Mouse (Mus musculus) thymus, postnatal 0 days (tissue): ENCODE results near the gene Zrsr1. TPM values are rescaled to one million over a fixed set of nuclear protein-coding genes. Genes with fewer than 3 reads are reported as not detected.

Source experiments
- DNase-seq: peaks from one replicate; pipeline ENCODE4 v3.0.0-alpha.2; 2015; ENCODE audit warnings: low spot score
- polyA plus RNA-seq: library from polyadenylated mRNA; unstranded; fragments of >200 nt; fragmentation: Nextera tagmentation; extraction: Ambion mirVana; gene quantifications from 2 replicates; pipeline ENCODE4 v1.2.1, GENCODE M21; 2015

Zrsr1 gene
- polyA plus RNA-seq, 1 experiment from 2014 or later = 3.1 TPM

DNA sequence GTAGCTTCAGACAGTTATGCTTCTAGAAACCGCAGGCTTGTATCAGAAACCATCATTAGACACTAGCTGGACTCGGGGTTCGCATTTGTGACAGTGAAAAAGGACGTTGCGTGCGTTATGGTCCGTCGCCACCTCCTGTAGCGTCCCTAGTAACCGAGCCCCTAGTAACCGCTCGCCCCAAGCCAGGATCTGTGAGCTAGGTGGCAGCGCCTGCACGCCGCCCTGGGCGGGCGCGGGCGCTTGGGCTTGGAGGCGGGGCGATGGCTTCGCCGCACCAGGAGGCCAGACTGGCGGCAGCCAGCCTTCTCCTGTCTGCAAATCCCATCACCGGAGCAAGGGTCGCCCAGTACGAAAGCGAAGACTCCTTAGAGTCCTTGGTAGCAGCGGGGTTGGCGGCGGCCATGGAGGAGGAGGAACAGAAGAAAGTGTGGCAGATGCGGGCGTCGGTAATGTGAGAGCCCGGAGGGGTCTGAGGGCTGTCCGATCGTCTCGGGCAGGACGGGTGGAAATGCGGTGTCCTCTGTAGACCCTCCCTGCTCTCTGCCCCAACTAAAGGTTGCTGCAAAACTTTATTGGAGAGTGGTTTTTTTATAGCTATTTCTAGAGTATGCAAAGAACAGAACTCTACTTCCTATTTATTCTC, 36.5 kb downstream of the Zrsr1 start:
- DNase-seq = peak; percentile 60

GRCm38 (mm10) chr11:23008824-23009200, 37.0 kb downstream of the Zrsr1 start:
- DNase-seq = no peak

DNA sequence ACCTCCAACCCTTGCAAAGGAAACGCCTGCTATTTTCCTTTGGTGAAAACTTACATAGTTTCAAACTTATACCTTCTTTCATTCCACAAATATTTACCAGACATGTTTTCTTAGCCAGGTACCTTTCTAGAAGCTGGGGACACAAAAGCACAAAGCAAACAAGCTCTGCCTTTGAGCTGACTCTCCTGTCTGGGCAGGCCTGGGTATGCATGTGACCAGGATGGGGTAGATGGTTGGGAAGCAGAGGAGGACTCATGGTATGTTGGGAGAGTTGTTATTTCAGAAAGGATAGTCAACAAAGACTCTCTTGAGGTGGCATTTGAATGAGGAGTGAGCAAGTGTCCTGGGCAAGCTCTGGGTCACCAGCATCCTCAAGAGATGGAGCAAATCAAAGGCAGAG, 41.3 kb downstream of the Zrsr1 start:
- no peak for DNase-seq

DNA sequence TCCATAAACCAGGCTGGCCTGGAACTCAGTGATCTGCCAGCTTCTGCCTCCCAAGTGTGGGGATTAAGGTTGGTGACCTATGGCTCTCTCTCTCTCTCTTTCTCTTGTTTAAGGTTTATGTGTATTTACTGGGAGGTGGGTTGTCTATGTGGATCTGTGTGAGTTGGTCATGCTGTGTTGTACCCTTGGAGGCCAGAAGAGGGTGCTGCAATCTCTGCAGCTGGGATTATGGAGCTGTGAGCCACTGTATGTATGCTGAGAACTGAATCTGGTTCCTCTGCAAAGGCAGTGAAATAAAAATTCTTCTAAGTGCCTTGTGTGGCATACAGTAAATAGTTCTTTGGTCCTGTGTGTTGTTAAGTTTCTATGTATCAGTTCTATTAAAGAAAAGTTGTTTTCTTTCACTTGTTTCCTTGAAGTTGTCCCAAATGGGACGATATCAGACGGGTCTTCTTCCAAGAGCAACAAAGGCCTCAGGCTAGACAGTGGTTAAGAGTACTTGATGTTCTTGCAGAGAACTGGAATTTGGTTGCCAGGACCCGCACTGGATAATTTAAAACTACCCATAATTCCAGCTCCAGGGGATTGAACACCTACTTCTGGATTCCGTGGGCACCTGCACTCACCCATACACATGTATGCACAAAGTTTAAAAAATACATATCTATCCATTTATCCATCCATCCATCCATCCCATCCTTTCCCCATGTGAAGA, 41.9 kb downstream of the Zrsr1 start:
- peak; percentile 36 for DNase-seq

DNA sequence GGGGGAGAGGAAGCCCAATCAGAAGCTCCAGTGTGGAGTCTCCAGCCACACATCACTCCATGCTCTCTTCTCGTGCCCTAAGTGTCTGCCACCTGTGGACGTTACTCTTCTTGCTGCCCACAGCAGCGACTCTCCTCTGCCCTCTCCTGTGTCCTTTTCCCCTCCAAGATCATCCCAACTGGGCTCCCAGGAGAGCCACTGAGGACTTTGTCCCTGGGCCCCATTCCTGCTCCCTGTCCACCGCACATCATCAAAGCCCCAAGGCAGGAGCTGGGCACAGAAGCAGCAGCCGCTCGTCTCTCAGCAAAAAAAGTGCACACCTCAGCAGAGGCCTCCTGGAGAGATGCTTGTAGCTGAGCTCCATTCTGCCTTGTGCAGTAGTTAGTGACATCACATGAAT, 43.2 kb downstream of the Zrsr1 start:
- DNase-seq = no peak

DNA sequence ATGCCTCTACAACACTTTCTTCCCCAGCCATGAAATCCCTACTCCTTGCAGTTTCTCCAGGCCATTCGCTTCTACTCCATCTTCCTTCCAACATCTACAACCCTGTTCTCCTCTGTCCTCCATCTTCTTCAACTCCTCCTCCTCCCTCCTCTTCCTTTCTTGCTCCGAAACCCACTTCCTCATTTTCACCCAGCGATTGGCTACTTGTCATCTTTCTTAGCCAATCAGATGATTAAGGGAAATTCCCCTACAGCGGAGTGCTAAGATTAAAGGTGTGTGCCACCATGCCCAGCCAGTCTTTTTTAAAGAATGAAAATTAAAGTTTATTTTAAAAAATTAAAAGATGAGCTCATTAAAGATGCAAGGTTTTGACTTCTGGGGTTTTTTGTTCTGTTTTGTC, 46.1 kb downstream of the Zrsr1 start:
- DNase-seq = no peak

DNA sequence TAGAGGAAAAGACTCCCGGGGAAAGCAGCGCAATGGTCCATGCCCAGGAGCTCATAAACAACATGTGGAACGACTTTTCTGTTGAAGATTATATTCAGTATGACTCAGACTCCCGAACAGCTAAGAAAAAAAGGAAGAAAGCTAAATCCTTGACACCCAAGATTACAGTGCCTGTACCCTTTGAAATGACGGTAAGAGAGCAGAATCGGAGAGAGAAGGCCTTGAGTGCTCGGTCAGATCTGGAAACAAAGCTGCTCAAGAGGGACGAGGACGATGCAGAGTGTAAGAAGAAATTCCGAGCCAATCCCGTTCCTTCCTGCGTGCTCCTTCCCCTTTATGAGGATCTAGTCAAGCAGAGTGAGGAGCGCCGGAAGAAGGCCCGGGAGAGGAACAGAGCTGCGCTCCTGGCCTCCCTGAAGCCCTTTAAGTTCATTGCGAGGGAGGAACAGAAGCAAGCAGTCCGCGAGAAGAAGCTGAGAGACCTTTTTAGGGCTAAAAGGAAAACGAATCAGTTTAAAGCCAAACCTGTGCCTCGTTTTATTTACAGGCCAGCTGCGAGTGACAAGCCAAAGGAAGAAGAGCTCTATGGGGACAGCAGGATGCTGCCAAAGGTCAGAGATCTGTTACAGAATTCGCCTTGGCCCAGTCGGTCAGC, 48.4 kb downstream of the Zrsr1 start:
- no peak for DNase-seq

- DNase-seq = no peak
Measured at GRCm38 (mm10) chr11:23020841-23021240, 49.0 kb downstream of the Zrsr1 start.

DNA sequence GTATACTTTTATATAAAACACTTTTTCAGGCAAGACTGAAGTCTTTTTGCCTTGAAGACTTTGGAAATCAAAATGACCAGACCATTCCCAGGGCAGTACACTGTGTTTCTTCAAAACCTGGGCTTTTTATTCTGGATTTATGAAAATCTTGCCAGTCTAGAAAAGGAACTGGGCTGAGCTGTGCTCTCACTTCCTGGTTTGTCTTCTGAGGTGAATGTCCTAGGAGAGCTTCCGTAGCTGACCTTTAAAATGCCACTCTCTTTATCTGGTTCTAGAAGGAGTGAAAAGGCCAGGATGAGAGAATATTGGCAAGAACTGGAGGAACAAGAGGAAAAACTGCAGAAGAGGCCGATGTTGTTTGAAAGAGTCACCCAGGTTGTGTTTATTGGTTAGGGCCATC, 51.4 kb downstream of the Zrsr1 start:
- no peak for DNase-seq

- DNase-seq = no peak
Measured at GRCm38 (mm10) chr11:23024169-23024568, 52.4 kb downstream of the Zrsr1 start.

Other genes with a start within 250 kb of the Zrsr1 start
- gene B3gnt2, start 111.0 kb upstream of the Zrsr1 start, polyA plus RNA-seq = 25.5 and 26.1 TPM in 2 replicates
- gene Gm28048, start 10.1 kb downstream of the Zrsr1 start, polyA plus RNA-seq = 41.2 and 44.0 TPM in 2 replicates
- 265 and 303 TPM in 2 replicates for gene Commd1, start 10.4 kb downstream of the Zrsr1 start, polyA plus RNA-seq
- 230 and 241 TPM in 2 replicates for gene Cct4, start 18.5 kb downstream of the Zrsr1 start, polyA plus RNA-seq
- gene Fam161a, start 35.5 kb downstream of the Zrsr1 start, polyA plus RNA-seq = 1.3 and 2.0 TPM in 2 replicates